Mouse (Mus musculus): ENCODE results near the gene Usp7. TPM values are rescaled to one million over a fixed set of nuclear protein-coding genes. Genes with fewer than 3 reads are reported as not detected.
"Not testable (repeated sequence)": the region's sequence is repeated elsewhere in the genome, so short reads cannot be mapped to it uniquely, and the experiment has no call there.

The Usp7 gene
- polyA plus RNA-seq, 1 experiment from 2014 or later, result 61.4 TPM

GRCm38 (mm10) chr16:8737666-8738541 lies 54.2 kb downstream of the Usp7 start:
- under 1% methylated on average over 70 of the region's 110 CpGs for WGBS
- H3K9ac ChIP-seq (replicated peaks; ENCODE audit: low read depth, low read length), result peak overlapping the region; percentile 99
- H3K36me3 ChIP-seq (ENCODE audit: control insufficient read depth, insufficient read depth, low read length), result no peaks in the 10 kb centered on the region
- H3K9me3 ChIP-seq (ENCODE audit: control insufficient read depth, low read length), result no peaks in the 10 kb centered on the region
- H3K4me3 ChIP-seq (ENCODE audit: low read depth, low read length), result peak overlapping the region; percentile 99
- peak overlapping the region; percentile 100 for H3K4me2 ChIP-seq (ENCODE audit: low read depth, low read length)
- no peaks in the 10 kb centered on the region for H3K27me3 ChIP-seq (ENCODE audit: control insufficient read depth, insufficient read depth, low read length)
- ATAC-seq (ENCODE audit: low read depth), result peak; percentile 47; the same call in 1 of the 2 replicates
- peaks cover 31% of the 10 kb centered on the region for H3K4me1 ChIP-seq (ENCODE audit: control insufficient read depth, insufficient read depth, low read length)
- H3K27ac ChIP-seq (ENCODE audit: low read depth, low read length), result peak overlapping the region; percentile 85

- Histone ChIP-seq H3K36me3 (ENCODE audit: control insufficient read depth, insufficient read depth, low read length) (no peaks in the 10 kb centered on the region), H3K27ac (ENCODE audit: low read depth, low read length) (no peak overlapping the region), H3K4me1 (ENCODE audit: control insufficient read depth, insufficient read depth, low read length) (peaks cover 31% of the 10 kb centered on the region), H3K9ac (replicated peaks; ENCODE audit: low read depth, low read length) (peak overlapping the region; percentile 99), H3K4me3 (ENCODE audit: low read depth, low read length) (peak overlapping the region; percentile 99), H3K9me3 (ENCODE audit: control insufficient read depth, low read length) (no peaks in the 10 kb centered on the region), H3K27me3 (ENCODE audit: control insufficient read depth, insufficient read depth, low read length) (no peaks in the 10 kb centered on the region), H3K4me2 (ENCODE audit: low read depth, low read length) (peak overlapping the region; percentile 100)
- no peak for ATAC-seq (ENCODE audit: low read depth)
- under 1% methylated on average over 11 of the region's 11 CpGs for WGBS
Observed at GRCm38 (mm10) chr16:8737341-8737665, 54.8 kb downstream of the Usp7 start.

- Histone ChIP-seq H3K27ac (ENCODE audit: low read depth, low read length) (no peak overlapping the region), H3K4me1 (ENCODE audit: control insufficient read depth, insufficient read depth, low read length) (peaks cover 31% of the 10 kb centered on the region), H3K27me3 (ENCODE audit: control insufficient read depth, insufficient read depth, low read length) (no peaks in the 10 kb centered on the region), H3K4me3 (ENCODE audit: low read depth, low read length) (peak overlapping the region; percentile 99), H3K9ac (replicated peaks; ENCODE audit: low read depth, low read length) (peak overlapping the region; percentile 99), H3K36me3 (ENCODE audit: control insufficient read depth, insufficient read depth, low read length) (no peaks in the 10 kb centered on the region), H3K4me2 (ENCODE audit: low read depth, low read length) (peak overlapping the region; percentile 100), H3K9me3 (ENCODE audit: control insufficient read depth, low read length) (no peaks in the 10 kb centered on the region)
- no peak for ATAC-seq (ENCODE audit: low read depth)
- 5% methylated on average over 7 of the region's 7 CpGs for WGBS
Observed at GRCm38 (mm10) chr16:8736757-8737156, 55.4 kb downstream of the Usp7 start.

- peaks cover 31% of the 10 kb centered on the region for H3K4me1 ChIP-seq (ENCODE audit: control insufficient read depth, insufficient read depth, low read length)
Observed at GRCm38 (mm10) chr16:8736032-8736431, 56.1 kb downstream of the Usp7 start.

GRCm38 (mm10) chr16:8734693-8735092 lies 57.4 kb downstream of the Usp7 start:
- Histone ChIP-seq H3K4me3 (ENCODE audit: low read depth, low read length) (no peak overlapping the region), H3K27me3 (ENCODE audit: control insufficient read depth, insufficient read depth, low read length) (no peaks in the 10 kb centered on the region), H3K36me3 (ENCODE audit: control insufficient read depth, insufficient read depth, low read length) (no peaks in the 10 kb centered on the region), H3K4me2 (ENCODE audit: low read depth, low read length) (no peak overlapping the region), H3K9me3 (ENCODE audit: control insufficient read depth, low read length) (no peaks in the 10 kb centered on the region), H3K4me1 (ENCODE audit: control insufficient read depth, insufficient read depth, low read length) (peaks cover 36% of the 10 kb centered on the region), H3K27ac (ENCODE audit: low read depth, low read length) (no peak overlapping the region), H3K9ac (replicated peaks; ENCODE audit: low read depth, low read length) (no peak overlapping the region)
- 83% methylated on average over 4 of the region's 4 CpGs for WGBS
- ATAC-seq (ENCODE audit: low read depth), result no peak

More at GRCm38 (mm10) chr16:8736032-8736431, 56.1 kb downstream of the Usp7 start:
- Histone ChIP-seq H3K4me3 (ENCODE audit: low read depth, low read length) (peak overlapping the region; percentile 99), H3K9me3 (ENCODE audit: control insufficient read depth, low read length) (no peaks in the 10 kb centered on the region), H3K36me3 (ENCODE audit: control insufficient read depth, insufficient read depth, low read length) (no peaks in the 10 kb centered on the region), H3K9ac (replicated peaks; ENCODE audit: low read depth, low read length) (peak overlapping the region; percentile 32; the same call in 1 of the 2 replicates), H3K27me3 (ENCODE audit: control insufficient read depth, insufficient read depth, low read length) (no peaks in the 10 kb centered on the region), H3K4me2 (ENCODE audit: low read depth, low read length) (peak overlapping the region; percentile 100), H3K27ac (ENCODE audit: low read depth, low read length) (no peak overlapping the region)
- 14% methylated on average over 8 of the region's 8 CpGs for WGBS
- no peak for ATAC-seq (ENCODE audit: low read depth)

- H3K4me2 ChIP-seq (ENCODE audit: low read depth, low read length), result no peak overlapping the region
- H3K9me3 ChIP-seq (ENCODE audit: control insufficient read depth, low read length), result no peaks in the 10 kb centered on the region
Observed at GRCm38 (mm10) chr16:8733624-8734023, 58.5 kb downstream of the Usp7 start.

GRCm38 (mm10) chr16:8732450-8732849 lies 59.7 kb downstream of the Usp7 start:
- H3K27me3 ChIP-seq (ENCODE audit: control insufficient read depth, insufficient read depth, low read length); ATAC-seq (ENCODE audit: low read depth); H3K9me3 ChIP-seq (ENCODE audit: control insufficient read depth, low read length); H3K4me2 ChIP-seq (ENCODE audit: low read depth, low read length); H3K27ac ChIP-seq (ENCODE audit: low read depth, low read length); H3K4me3 ChIP-seq (ENCODE audit: low read depth, low read length); H3K9ac ChIP-seq (replicated peaks; ENCODE audit: low read depth, low read length); H3K36me3 ChIP-seq (ENCODE audit: control insufficient read depth, insufficient read depth, low read length): not testable (repeated sequence)
- H3K4me1 ChIP-seq (ENCODE audit: control insufficient read depth, insufficient read depth, low read length), result peaks cover 39% of the 10 kb centered on the region
- 88% methylated on average over 3 of the region's 4 CpGs for WGBS

More at GRCm38 (mm10) chr16:8733624-8734023, 58.5 kb downstream of the Usp7 start:
- no peaks in the 10 kb centered on the region for H3K36me3 ChIP-seq (ENCODE audit: control insufficient read depth, insufficient read depth, low read length)
- 95% methylated on average over 4 of the region's 4 CpGs for WGBS
- ATAC-seq (ENCODE audit: low read depth), result no peak
- no peak overlapping the region for H3K9ac ChIP-seq (replicated peaks; ENCODE audit: low read depth, low read length)
- H3K4me1 ChIP-seq (ENCODE audit: control insufficient read depth, insufficient read depth, low read length), result peaks cover 39% of the 10 kb centered on the region
- H3K27me3 ChIP-seq (ENCODE audit: control insufficient read depth, insufficient read depth, low read length), result no peaks in the 10 kb centered on the region
- no peak overlapping the region for H3K27ac ChIP-seq (ENCODE audit: low read depth, low read length)
- H3K4me3 ChIP-seq (ENCODE audit: low read depth, low read length), result no peak overlapping the region

- Histone ChIP-seq H3K4me3 (ENCODE audit: low read depth, low read length) (no peak overlapping the region), H3K4me2 (ENCODE audit: low read depth, low read length) (no peak overlapping the region), H3K36me3 (ENCODE audit: control insufficient read depth, insufficient read depth, low read length) (no peaks in the 10 kb centered on the region), H3K9ac (replicated peaks; ENCODE audit: low read depth, low read length) (no peak overlapping the region), H3K27me3 (ENCODE audit: control insufficient read depth, insufficient read depth, low read length) (no peaks in the 10 kb centered on the region), H3K4me1 (ENCODE audit: control insufficient read depth, insufficient read depth, low read length) (peaks cover 32% of the 10 kb centered on the region), H3K9me3 (ENCODE audit: control insufficient read depth, low read length) (no peaks in the 10 kb centered on the region), H3K27ac (ENCODE audit: low read depth, low read length) (no peak overlapping the region)
- no peak for ATAC-seq (ENCODE audit: low read depth)
- WGBS, result 90% methylated on average over 7 of the region's 7 CpGs
Observed at GRCm38 (mm10) chr16:8731630-8732029, 60.5 kb downstream of the Usp7 start.

- H3K27me3 ChIP-seq (ENCODE audit: control insufficient read depth, insufficient read depth, low read length), result no peaks in the 10 kb centered on the region
- 91% methylated on average over 5 of the region's 5 CpGs for WGBS
- H3K27ac ChIP-seq (ENCODE audit: low read depth, low read length), result no peak overlapping the region
- H3K9me3 ChIP-seq (ENCODE audit: control insufficient read depth, low read length), result no peaks in the 10 kb centered on the region
- no peak overlapping the region for H3K4me2 ChIP-seq (ENCODE audit: low read depth, low read length)
- 0 out of 2 replicates have a peak, but pooled peaks cover 8% of the 10 kb centered on the region for H3K4me1 ChIP-seq (ENCODE audit: control insufficient read depth, insufficient read depth, low read length)
- H3K9ac ChIP-seq (replicated peaks; ENCODE audit: low read depth, low read length), result no peak overlapping the region
- no peaks in the 10 kb centered on the region for H3K36me3 ChIP-seq (ENCODE audit: control insufficient read depth, insufficient read depth, low read length)
- H3K4me3 ChIP-seq (ENCODE audit: low read depth, low read length), result no peak overlapping the region
- no peak for ATAC-seq (ENCODE audit: low read depth)
Observed at GRCm38 (mm10) chr16:8728111-8728748, 63.9 kb downstream of the Usp7 start.
